Mouse (Mus musculus): ENCODE data around the gene Heatr5a.
A peak's percentile ranks its signal among the peaks of the same experiment; 100 is the strongest.

Gene Heatr5a

GRCm38 (mm10) chr12:51843576-51844520 is 127.3 kb downstream of the Heatr5a start:
- DNase-seq, result no peak

DNA sequence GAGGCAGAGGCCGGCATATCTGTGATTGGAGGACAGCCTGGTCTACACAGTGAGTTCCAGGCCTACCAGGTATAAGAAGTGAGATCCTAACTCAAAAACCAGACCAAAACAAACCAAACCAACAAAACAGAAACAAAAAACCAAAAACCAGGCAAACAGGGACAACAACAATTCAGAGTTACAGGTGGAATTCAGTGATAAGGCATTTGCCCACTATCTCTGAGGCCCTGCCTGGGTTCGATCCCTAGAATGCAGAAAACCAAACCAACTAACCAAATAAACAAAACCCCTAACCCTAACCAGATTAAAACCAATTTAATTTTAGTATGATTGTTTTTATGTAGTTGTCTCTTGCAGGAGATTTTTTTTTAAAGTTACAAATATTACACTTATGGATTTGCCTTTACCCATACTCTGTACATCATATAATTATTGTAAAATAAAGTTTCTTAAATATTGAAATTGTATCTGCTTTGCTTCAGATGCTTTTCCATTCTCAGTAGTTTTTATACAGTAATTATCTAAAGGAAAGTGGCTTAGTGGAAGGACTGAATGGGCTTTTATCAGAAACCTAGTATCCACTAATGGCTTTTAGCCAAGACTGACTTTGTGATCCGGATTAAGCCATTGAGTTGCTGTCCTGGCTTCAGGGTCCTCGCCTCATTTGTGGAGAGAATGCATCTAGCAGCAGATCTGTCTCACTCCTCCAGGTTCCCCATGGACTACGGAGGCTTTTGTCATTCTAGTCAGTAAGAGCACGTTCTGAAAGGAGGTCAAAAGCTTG is 128.8 kb downstream of the Heatr5a start:
- DNase-seq, result no peak

DNA sequence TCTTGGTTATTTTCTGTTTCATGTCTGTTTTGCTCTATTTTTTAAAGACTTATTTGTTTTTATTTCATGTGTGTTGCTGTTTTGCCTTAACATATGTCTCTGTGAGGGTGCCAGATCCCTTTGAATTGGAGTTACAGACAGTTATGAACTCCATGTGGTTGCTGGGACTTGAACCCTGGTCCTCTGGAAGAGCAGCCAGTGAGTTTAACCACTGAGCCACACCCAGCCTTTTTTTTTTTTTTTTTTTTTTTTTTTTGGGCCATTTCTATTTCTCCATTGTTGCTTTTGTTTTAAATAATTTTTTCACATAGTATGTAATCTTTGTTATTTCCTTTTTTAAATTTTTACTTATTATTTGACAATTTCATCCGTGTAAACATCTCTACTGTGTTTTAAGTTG is 131.3 kb downstream of the Heatr5a start:
- DNase-seq, result no peak

- no peak for DNase-seq
Measured at GRCm38 (mm10) chr12:51835219-51835618, 135.9 kb downstream of the Heatr5a start.

- no peak for DNase-seq
Measured at GRCm38 (mm10) chr12:51831931-51832330, 139.2 kb downstream of the Heatr5a start.

GRCm38 (mm10) chr12:51831296-51831695 is 139.8 kb downstream of the Heatr5a start:
- no peak for DNase-seq

GRCm38 (mm10) chr12:51830671-51831070 is 140.4 kb downstream of the Heatr5a start:
- DNase-seq, result no peak

DNA sequence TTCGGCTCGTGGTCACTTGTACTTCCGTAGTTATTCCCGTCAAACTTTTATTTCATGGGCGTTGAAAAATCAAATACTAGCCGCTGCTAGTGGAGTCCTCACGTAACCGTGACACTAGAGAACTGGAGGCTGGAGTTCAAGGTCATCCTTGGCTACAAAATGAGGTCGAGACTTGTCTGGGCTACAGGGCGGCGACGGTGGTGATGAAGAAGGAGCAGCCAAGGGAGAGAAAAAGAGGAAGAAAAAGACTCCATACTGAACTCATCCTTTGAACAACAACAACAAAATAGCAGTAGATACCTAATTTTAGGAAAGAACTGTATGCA is 141.1 kb downstream of the Heatr5a start:
- DNase-seq, result no peak

- DNase-seq, result peak; percentile 79
Measured at GRCm38 (mm10) chr12:51829290-51830076, 141.6 kb downstream of the Heatr5a start, which contains the start of gene Hectd1. TSS of gene Hectd1 (minus strand) at chr12:51829536.

DNA sequence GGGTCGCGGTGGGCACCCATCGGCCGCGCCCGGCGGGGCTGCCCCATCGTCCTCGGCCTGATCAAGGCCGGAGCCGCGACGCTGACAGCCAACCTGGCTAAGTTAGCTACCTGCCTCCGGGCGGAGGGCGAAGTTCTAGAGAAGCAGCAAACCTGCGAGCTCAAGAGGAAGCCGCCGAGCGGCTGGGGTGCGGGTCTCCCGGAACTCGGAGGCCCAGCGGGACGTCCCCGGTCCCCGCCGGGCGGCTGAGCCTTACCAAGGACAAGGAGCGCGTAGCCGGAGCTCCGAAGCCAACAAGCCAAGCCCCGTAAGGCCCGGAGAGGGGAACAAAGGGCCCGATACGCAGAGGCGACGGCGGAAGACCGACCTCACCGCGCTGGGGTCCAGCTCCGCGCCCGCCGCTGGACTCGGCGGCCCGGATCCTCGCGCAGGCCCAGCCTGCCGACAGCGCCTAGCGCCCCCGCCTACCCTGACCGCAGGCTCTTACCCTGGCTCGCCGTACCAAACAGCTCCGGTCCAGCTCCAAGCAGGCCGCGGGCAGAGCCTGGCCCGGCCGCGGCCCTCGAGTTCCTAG is 142.3 kb downstream of the Heatr5a start:
- no peak for DNase-seq

DNA sequence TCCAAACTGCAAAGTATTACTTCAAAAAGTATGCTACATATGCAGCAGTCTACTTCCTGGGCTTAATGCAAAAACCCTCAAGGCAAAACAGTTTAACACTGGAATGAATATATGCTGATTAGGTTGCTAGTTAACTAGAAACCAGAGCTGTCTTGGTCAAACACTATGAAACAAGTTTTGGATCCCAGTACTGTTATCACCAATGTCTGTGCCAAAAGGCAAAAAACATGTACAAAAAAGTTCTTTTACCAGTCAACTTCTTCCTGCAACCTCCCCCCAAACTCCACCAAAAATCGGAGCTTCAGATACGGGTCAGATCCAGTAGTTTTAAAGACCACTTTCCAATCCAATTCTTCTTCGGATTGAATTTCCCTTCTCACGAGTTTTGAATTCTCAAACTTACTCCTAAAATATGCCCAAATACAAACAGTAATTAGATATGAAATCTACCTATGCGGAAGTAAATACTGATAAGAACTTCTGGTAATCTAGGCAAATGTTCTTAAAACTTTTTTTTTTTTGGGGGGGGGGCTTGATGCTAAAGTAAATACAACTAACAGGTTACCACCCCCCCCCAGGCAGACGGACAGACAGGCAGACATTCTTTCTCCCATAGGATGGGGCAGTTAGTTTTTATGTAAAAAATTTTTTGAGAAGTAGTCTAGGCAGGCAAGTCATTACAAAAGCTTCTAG is 143.0 kb downstream of the Heatr5a start:
- DNase-seq, result no peak

Data from layer of hippocampus, adult 9-11 months (tissue).